Mouse (Mus musculus) liver, embryonic 14 days (tissue): ENCODE results near the gene Mmgt2. TPM values are rescaled to one million over a fixed set of nuclear protein-coding genes. Genes with fewer than 3 reads are reported as not detected.

Source experiments
- polyA plus RNA-seq: library from polyadenylated mRNA; depleted of rRNA; stranded (reverse); fragments of >200 nt; gene quantifications from 2 replicates; pipeline ENCODE4 v1.2.3, GENCODE M21; 2012; rRNA removed

Mmgt2 gene
- 7.4 and 9.2 TPM in 2 replicates for polyA plus RNA-seq

GRCm38 (mm10) chr11:62648591-62649391, at the start of gene Mmgt2:
TSS of gene Mmgt2 (plus strand) at chr11:62648664.

GRCm38 (mm10) chr11:62647661-62648590, 538 bp upstream of the Mmgt2 start, which contains the start of gene Lrrc75a:
TSS of gene Lrrc75a (minus strand) at chr11:62648523.

Other genes with a start within 250 kb of the Mmgt2 start
- 3.2 and 3.6 TPM in 2 replicates for gene Pigl, start 190.2 kb upstream of the Mmgt2 start, polyA plus RNA-seq
- gene Ncor1, start 190.1 kb upstream of the Mmgt2 start, polyA plus RNA-seq: 35.9 and 37.3 TPM in 2 replicates
- gene Cenpv, start 109.4 kb upstream of the Mmgt2 start, polyA plus RNA-seq: 24.1 and 27.2 TPM in 2 replicates
- gene Ubb, start 97.5 kb upstream of the Mmgt2 start, polyA plus RNA-seq: 918 and 1,034 TPM in 2 replicates
- 2.9 and 3.8 TPM in 2 replicates for gene Trpv2, start 74.2 kb upstream of the Mmgt2 start, polyA plus RNA-seq
- gene Lrrc75a, start 141 bp upstream of the Mmgt2 start, polyA plus RNA-seq: 0.98 and 1.1 TPM in 2 replicates
- gene Zfp287, start 83.2 kb downstream of the Mmgt2 start, polyA plus RNA-seq: 0.18 and 0.28 TPM in 2 replicates
- gene Gm10428, start 104.4 kb downstream of the Mmgt2 start, polyA plus RNA-seq: not detected in 2 replicates
- gene Zfp286, start 140.8 kb downstream of the Mmgt2 start, polyA plus RNA-seq: 0.53 and 0.62 TPM in 2 replicates
- 0.44 and 0.45 TPM in 2 replicates for gene Trim16, start 171.6 kb downstream of the Mmgt2 start, polyA plus RNA-seq
- 0.02 and 0.07 TPM in 2 replicates for gene Fbxw10, start 198.4 kb downstream of the Mmgt2 start, polyA plus RNA-seq
- gene Tvp23b, start 230.8 kb downstream of the Mmgt2 start, polyA plus RNA-seq: 12.8 and 15.0 TPM in 2 replicates